Mouse (Mus musculus) heart, embryonic 11.5 days (tissue): Measurements from ENCODE around the gene Ankrd9. TPM values are rescaled to one million over a fixed set of nuclear protein-coding genes. Genes with fewer than 3 reads are reported as not detected.

ENCODE experiments used
- ATAC-seq: fragments of 200-750 bp; cut with Nextera tagmentation; replicated peaks from 2 replicates; pipeline ENCODE4 v1.8.0; 2017; ENCODE audit warnings: moderate library complexity; ENCODE audit not compliant: insufficient number of reproducible peaks, low FRiP score, low TSS enrichment
- H3K27ac ChIP-seq: fragments of 300-500 bp; sonication (generic); 2 replicates; pipeline ENCODE4 v1.5.1; 2014; ENCODE audit warnings: mild to moderate bottlenecking, low read depth, low read length
- H3K27me3 ChIP-seq: fragments of 300-500 bp; sonication (generic); 2 replicates; pipeline ENCODE4 v1.6.1; 2014; ENCODE audit warnings: mild to moderate bottlenecking, low read length, mixed read lengths; ENCODE audit not compliant: control insufficient read depth, insufficient read depth
- H3K36me3 ChIP-seq: fragments of 300-500 bp; sonication (generic); 2 replicates; pipeline ENCODE4 v1.6.1; 2014; ENCODE audit warnings: mild to moderate bottlenecking, low read length, moderate library complexity, mixed read lengths; ENCODE audit not compliant: control insufficient read depth, insufficient read depth
- H3K4me1 ChIP-seq: fragments of 300-500 bp; sonication (generic); 2 replicates; pipeline ENCODE4 v1.6.1; 2014; ENCODE audit warnings: low read length; ENCODE audit not compliant: control insufficient read depth, insufficient read depth
- H3K4me2 ChIP-seq: fragments of 300-500 bp; sonication (generic); 2 replicates; pipeline ENCODE4 v1.6.1; 2014; ENCODE audit warnings: mild to moderate bottlenecking, moderate library complexity
- H3K4me3 ChIP-seq: fragments of 300-500 bp; sonication (generic); 2 replicates; pipeline ENCODE4 v1.5.1; 2014; ENCODE audit warnings: low read depth, low read length
- H3K9ac ChIP-seq: fragments of 300-500 bp; sonication (generic); 2 replicates; pipeline ENCODE4 v1.6.1; 2014; ENCODE audit warnings: mild to moderate bottlenecking, low read depth, low read length, moderate library complexity
- H3K9me3 ChIP-seq: fragments of 300-500 bp; sonication (generic); replicated peaks from 2 replicates; pipeline ENCODE4 v1.6.1; 2016; ENCODE audit warnings: low read length; ENCODE audit not compliant: control insufficient read depth
- WGBS: fragments of 180-500 bp; shearing (Covaris S2); extraction: QIAGEN DNeasy Blood & Tissue Kit; methylation state at CpG from one replicate; pipeline ENCODE4 v1.1.7; 2014; ENCODE audit not compliant: insufficient replicate concordance; 5-methylcytosine and 5-hydroxymethylcytosine counted together
- polyA plus RNA-seq: library from polyadenylated mRNA; unstranded; fragments of >200 nt; fragmentation: Nextera tagmentation; extraction: Ambion mirVana; gene quantifications from 2 replicates; pipeline ENCODE4 v1.2.1, GENCODE M21; 2014

Gene Ankrd9
- polyA plus RNA-seq, 1 experiment from 2014 or later = 14.5 TPM

- peaks cover 16% of the 10 kb centered on the region for H3K36me3 ChIP-seq
- no peak overlapping the region for H3K27ac ChIP-seq
- ATAC-seq = no peak
- WGBS = 84% methylated on average over 4 of the region's 4 CpGs
- peaks cover 3% of the 10 kb centered on the region; the same call in 1 of the 2 replicates for H3K27me3 ChIP-seq
- H3K9ac ChIP-seq = no peak overlapping the region
- peaks cover 14% of the 10 kb centered on the region; the same call in 1 of the 2 replicates for H3K4me1 ChIP-seq
- no peaks in the 10 kb centered on the region for H3K9me3 ChIP-seq
- 0 out of 2 replicates have a peak overlapping the region, but pooled peaks have one; percentile 12 for H3K4me3 ChIP-seq
- H3K4me2 ChIP-seq = peak overlapping the region; percentile 98
These were observed 2.9 kb downstream of the Ankrd9 start for GRCm38 (mm10) chr12:110975838-110976468.

GRCm38 (mm10) chr12:110975385-110975784 is 3.5 kb downstream of the Ankrd9 start:
- Histone ChIP-seq H3K27me3 (peaks cover 3% of the 10 kb centered on the region; the same call in 1 of the 2 replicates), H3K36me3 (peaks cover 16% of the 10 kb centered on the region), H3K4me2 (peak overlapping the region; percentile 98), H3K4me1 (peaks cover 14% of the 10 kb centered on the region; the same call in 1 of the 2 replicates), H3K4me3 (no peak overlapping the region), H3K9ac (no peak overlapping the region), H3K9me3 (no peaks in the 10 kb centered on the region), H3K27ac (peak overlapping the region; percentile 58; the same call in 1 of the 2 replicates)
- 79% methylated on average over 5 of the region's 5 CpGs for WGBS
- ATAC-seq = no peak

GRCm38 (mm10) chr12:110974726-110975125 is 4.1 kb downstream of the Ankrd9 start:
- ATAC-seq = no peak
- peak overlapping the region; percentile 98 for H3K4me2 ChIP-seq
- H3K27me3 ChIP-seq = peaks cover 3% of the 10 kb centered on the region; the same call in 1 of the 2 replicates
- no peak overlapping the region for H3K4me3 ChIP-seq
- H3K9ac ChIP-seq = no peak overlapping the region
- no peaks in the 10 kb centered on the region for H3K9me3 ChIP-seq
- peaks cover 14% of the 10 kb centered on the region; the same call in 1 of the 2 replicates for H3K4me1 ChIP-seq
- H3K27ac ChIP-seq = peak overlapping the region; percentile 58
- H3K36me3 ChIP-seq = peaks cover 16% of the 10 kb centered on the region
- 75% methylated on average over 6 of the region's 6 CpGs for WGBS

GRCm38 (mm10) chr12:110974295-110974694 is 4.5 kb downstream of the Ankrd9 start:
- Histone ChIP-seq H3K27ac (peak overlapping the region; percentile 46; the same call in 1 of the 2 replicates), H3K4me1 (peaks cover 11% of the 10 kb centered on the region; the same call in 1 of the 2 replicates), H3K27me3 (peaks cover 3% of the 10 kb centered on the region; the same call in 1 of the 2 replicates), H3K4me2 (no peak overlapping the region), H3K4me3 (no peak overlapping the region), H3K36me3 (peaks cover 18% of the 10 kb centered on the region), H3K9ac (no peak overlapping the region), H3K9me3 (no peaks in the 10 kb centered on the region)
- WGBS = 69% methylated on average over 7 of the region's 7 CpGs
- ATAC-seq = peak; percentile 47

- no peaks in the 10 kb centered on the region for H3K9me3 ChIP-seq
- no peak overlapping the region for H3K4me3 ChIP-seq
- H3K27ac ChIP-seq = peak overlapping the region; percentile 46; the same call in 1 of the 2 replicates
- no peak overlapping the region for H3K9ac ChIP-seq
- WGBS = 85% methylated on average over 4 of the region's 4 CpGs
- no peak overlapping the region for H3K4me2 ChIP-seq
- ATAC-seq = no peak
- H3K27me3 ChIP-seq = peaks cover 3% of the 10 kb centered on the region; the same call in 1 of the 2 replicates
- peaks cover 10% of the 10 kb centered on the region; the same call in 1 of the 2 replicates for H3K4me1 ChIP-seq
- H3K36me3 ChIP-seq = peaks cover 21% of the 10 kb centered on the region
These were observed 5.0 kb downstream of the Ankrd9 start for GRCm38 (mm10) chr12:110973829-110974228.

- H3K27ac ChIP-seq = no peak overlapping the region
- H3K4me3 ChIP-seq = no peak overlapping the region
- H3K9me3 ChIP-seq = no peaks in the 10 kb centered on the region
- H3K27me3 ChIP-seq = peaks cover 3% of the 10 kb centered on the region; the same call in 1 of the 2 replicates
- 0 out of 2 replicates have a peak overlapping the region, but pooled peaks have one; percentile 12 for H3K4me2 ChIP-seq
- peaks cover 4% of the 10 kb centered on the region; the same call in 1 of the 2 replicates for H3K4me1 ChIP-seq
- no peak for ATAC-seq
- peaks cover 20% of the 10 kb centered on the region for H3K36me3 ChIP-seq
- no peak overlapping the region for H3K9ac ChIP-seq
- 83% methylated on average over 5 of the region's 5 CpGs for WGBS
These were observed 6.9 kb downstream of the Ankrd9 start for GRCm38 (mm10) chr12:110971972-110972371.

GRCm38 (mm10) chr12:110970408-110970807 is 8.4 kb downstream of the Ankrd9 start:
- no peaks in the 10 kb centered on the region for H3K9me3 ChIP-seq
- H3K27me3 ChIP-seq = no peaks in the 10 kb centered on the region
- peaks cover 10% of the 10 kb centered on the region for H3K36me3 ChIP-seq
- H3K4me1 ChIP-seq = peaks cover 2% of the 10 kb centered on the region; the same call in 1 of the 2 replicates
- no peak overlapping the region for H3K4me2 ChIP-seq
- ATAC-seq = no peak
- H3K4me3 ChIP-seq = no peak overlapping the region
- no peak overlapping the region for H3K27ac ChIP-seq
- 94% methylated on average over 5 of the region's 5 CpGs for WGBS
- no peak overlapping the region for H3K9ac ChIP-seq

GRCm38 (mm10) chr12:110967146-110967545 is 11.7 kb downstream of the Ankrd9 start:
- 53% methylated on average over 2 of the region's 2 CpGs for WGBS
- Histone ChIP-seq H3K27me3 (no peaks in the 10 kb centered on the region), H3K9ac (no peak overlapping the region), H3K4me2 (no peak overlapping the region), H3K27ac (no peak overlapping the region), H3K36me3 (peaks cover 5% of the 10 kb centered on the region; the same call in 1 of the 2 replicates), H3K4me3 (no peak overlapping the region), H3K9me3 (no peaks in the 10 kb centered on the region), H3K4me1 (no peaks in the 10 kb centered on the region)
- 0 out of 2 replicates have a peak, but pooled peaks have one; percentile 70 for ATAC-seq
